Mouse (Mus musculus): ENCODE data around the gene Fabp2.
"Not testable (repeated sequence)": the region's sequence is repeated elsewhere in the genome, so short reads cannot be mapped to it uniquely, and the experiment has no call there.

Gene Fabp2

DNA sequence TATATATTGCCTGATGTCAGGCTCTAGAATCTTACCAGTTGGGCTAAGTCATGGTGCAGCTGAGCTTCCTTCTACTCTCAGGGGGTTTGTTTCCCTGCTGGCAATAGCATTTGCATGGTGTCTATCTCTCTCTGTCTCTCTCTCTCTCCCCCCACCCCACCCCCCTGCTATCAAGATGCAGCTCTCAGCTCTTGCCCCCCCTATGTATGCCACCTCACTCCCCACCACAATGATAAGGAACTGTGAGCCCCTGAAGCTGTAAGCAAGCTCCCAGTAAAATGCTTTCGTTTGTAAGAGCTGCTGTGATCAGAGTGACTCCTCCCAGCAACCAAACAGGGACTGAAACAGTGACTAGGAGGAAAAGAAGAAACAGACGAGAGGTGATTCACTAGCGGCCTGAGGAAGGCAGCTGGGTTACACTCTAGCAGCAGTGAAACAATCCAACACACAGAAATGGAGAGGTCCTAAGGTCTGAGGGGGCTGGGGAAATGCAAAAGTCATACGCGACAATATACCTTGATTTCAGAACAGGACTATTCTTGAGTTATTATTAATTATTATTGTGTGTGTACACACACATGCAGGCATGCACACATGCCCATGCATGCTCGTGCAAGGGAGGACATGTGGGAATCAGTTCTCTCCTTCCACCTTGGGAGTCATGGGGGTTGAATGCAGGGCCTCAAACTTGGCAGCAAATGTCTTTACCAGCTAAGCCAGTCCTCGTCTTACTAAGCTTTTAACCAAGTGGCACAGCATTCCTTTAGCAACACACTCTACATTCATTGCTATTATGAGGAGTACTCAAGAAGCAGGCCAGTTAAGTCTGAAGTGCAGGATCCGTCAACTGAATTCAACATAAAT, 25.9 kb downstream of the Fabp2 start:
- no peak for DNase-seq

DNA sequence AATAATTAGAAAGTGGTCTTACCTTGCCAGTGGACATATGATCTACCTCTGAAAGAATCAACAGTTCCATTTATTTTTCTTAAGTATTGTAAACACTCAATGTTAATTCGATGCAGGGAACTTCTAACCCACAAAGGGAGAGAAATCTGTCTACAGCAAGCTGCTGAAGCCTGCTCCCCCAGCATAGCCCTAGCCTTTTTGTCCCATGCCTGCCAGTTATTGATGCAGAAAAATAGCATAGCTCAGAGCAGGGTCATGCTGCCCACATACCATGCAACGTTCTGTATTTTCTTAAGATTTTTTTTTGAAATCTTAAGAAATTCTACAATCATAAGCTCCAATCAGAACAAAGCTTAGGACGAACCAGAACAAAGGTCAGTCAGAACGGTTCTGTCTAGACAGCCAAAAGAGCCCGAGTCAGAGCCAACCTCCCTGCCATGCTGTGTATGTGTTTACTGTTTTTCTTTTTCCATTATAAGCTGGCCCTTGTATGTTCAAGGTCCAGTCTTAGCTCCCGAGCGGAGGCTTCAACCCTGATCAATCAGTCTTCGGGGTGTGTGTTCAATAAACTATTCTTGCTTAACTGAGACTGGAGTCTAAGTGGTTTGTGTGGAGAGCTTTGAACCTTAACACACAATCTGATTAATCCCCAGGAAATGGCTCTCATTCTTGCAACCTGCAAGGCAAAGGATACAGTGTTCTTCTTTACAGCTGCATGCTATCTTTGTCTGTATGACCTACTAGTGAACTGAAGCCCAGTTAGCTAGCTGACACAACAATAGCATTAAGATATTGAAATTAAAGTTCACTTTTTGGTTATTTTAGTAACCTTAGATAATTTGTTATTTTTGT, 27.0 kb downstream of the Fabp2 start:
- no peak for DNase-seq

DNA sequence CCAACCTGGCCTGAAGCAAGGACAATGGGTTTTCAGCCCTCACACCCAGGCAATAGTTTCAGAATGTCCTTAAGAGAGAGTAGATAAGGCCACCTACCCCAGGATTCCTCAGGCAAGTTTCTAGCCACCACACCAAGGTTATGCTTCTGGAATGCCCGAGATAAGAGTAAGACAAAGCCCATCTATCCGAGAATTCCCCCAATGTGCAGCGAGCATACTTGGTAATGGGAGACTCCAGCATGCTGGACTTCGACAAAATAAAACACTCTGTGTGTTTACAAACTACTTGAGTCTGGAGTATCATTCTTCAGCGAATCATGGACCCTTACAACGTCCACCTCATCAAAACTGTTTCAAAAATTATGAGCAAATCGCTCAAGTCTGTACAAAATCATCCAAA, 28.3 kb downstream of the Fabp2 start:
- no peak for DNase-seq

- peak; percentile 95 for DNase-seq
Observed at GRCm38 (mm10) chr3:122924009-122924914, 29.4 kb downstream of the Fabp2 start, which contains the start of gene 1810037I17Rik. Gene 1810037I17Rik, plus strand, starts transcription at chr3:122924203.

GRCm38 (mm10) chr3:122929723-122930122, 34.9 kb downstream of the Fabp2 start:
- DNase-seq: no peak

DNA sequence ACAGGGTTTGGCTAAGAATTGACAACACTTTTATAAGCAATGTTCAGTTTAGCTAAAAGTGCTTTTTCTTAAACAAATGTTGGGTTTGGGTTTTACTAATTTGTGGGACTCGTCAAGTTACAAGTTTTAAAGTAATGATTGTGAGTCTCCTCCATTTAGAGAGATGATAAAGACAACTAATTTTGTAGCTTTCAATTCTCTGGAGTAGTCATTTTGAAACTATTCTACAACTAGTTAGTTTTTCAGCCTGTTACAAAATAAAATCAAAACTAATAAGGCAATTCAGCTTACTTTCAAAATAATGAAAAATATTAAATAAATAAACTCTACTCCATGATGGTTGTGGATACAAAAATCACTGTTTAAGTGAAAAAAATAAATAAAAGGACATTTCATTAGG, 37.6 kb downstream of the Fabp2 start:
- no peak for DNase-seq

GRCm38 (mm10) chr3:122937176-122937575, 42.3 kb downstream of the Fabp2 start:
- not testable (repeated sequence) for DNase-seq

DNA sequence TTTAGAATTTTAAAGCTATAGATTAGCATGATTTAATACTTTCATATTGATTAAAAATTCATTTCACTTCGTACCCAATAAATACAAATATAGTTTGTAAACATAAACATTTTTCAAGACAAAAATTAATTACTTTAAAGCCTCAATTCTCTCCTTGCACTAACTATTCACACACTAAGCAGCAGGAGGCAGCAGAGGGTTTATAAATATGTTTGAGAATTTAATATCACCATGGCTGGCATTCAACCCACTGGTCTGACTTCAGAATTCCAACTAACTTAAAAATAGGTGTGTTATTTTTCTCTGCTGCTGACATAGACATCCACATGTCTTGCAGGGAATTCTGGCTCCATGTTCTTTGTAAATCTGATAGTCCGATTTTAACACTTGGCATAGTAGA, 44.3 kb downstream of the Fabp2 start:
- DNase-seq: no peak

DNA sequence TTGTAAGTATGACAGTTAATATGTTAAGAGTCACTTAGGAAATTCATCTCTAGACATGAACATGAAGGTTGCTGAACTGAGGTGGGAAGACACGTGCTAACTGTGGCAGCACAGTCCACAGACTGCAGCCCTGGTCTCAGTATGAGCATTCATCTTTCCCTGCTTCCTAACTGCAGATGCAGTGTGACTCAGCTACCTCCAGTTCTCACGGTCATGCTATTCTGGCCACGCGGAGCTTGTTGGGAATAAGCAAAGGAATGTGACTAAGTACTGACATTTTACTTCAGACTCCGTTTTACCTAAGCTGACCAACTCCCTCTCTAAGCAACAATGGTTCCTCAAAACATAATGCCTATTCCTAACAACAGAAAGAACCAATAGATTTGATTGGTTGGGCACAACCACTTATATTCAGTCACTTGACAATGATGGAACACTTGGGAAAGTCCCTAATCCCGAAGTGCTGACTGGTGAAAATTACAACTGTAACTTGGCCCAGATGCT, 48.6 kb downstream of the Fabp2 start:
- DNase-seq: no peak

Data from cerebellum, adult 8-10 months (tissue).